Mouse (Mus musculus) retina, embryonic 14.5 days (tissue): ENCODE measurements at regions not wholly inside any gene's neighbourhood (a gene's known extent, or its start where the extent isn't known, plus 50 kb on each side); places are given as distances from the start of the nearest gene placed in this dataset.
A peak's percentile ranks its signal among the peaks of the same experiment; 100 is the strongest.

Source experiments
- DNase-seq: peaks from one replicate; pipeline ENCODE4 v3.0.0-alpha.2; 2015; ENCODE audit warnings: low spot score

DNA sequence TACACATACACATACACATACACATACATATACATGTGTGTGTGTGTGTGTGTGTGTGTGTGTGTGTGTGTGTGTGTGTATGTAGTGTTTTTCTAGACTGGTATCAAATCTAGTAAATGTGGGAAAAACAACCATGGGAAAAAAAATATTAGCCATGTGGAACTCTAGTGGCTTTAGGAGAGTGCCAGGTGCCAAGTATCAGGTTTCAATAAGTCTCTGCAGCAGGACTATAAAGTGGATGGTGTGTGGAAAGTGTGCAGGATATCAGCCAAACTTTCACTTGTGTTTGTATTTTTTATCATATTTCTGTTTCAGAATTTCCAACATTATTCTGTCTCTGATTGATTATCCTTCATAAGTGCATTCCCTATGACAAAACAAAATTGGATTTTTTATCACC, 653.3 kb upstream of the Fam98a start:
- no peak for DNase-seq

DNA sequence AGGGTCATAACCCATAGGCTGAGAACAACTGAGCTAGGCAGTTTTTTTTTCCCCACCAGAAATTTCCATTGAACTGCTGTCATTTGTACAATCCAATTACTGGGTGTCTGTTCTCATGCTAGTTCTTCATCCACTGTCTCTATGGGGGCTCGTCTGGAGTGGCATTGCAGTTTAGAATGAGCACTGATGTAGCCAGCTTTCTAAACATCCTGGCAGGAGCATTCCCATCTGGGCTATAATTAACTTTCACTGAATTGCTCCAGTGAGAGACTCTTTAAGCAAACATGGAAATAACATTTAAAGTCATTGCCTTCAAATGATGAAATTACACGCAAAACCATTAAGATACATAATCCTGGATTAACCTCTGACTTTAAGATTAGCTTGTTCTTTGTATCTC, 633.1 kb upstream of the Fam98a start:
- DNase-seq: peak; percentile 20

DNA sequence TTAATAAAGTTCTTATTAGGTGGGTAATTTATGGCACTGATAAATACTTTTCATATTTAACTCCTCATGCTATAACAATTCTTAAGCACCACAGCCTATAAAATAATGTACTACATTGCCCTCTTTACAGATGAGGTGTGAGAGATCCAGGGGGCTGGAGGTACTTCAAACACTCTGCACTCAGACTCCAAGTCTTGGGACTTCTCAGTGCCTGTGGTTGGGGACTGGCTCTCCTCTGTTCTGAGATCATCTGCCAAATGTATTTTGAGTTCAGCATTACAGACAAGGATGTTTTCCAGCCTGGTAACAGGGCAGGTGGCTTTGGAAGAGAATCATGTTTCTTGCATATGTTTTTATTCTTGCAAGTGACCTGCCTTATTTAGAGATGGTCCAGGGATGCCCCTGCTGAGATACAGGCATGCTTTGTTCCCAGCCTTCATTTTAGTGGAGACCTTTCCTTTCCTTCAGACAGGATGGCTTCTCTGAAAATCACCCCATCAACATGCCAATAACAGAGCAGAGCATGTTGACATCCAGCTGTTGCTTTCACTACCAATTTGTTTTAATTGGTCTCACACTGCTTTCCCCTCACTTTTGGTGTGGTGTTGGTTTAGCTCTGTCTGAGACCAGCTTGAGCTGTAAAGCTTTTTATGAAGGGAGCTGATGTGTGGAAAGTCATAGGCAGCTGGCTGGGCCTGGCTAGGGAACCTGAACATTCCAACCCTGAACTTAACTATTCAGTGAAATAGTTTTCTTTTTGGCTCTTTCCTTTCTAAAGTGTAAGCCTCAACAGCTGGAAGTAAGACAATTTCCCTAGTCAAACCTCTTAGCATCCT, 585.1 kb upstream of the Fam98a start:
- DNase-seq: peak; percentile 35

DNA sequence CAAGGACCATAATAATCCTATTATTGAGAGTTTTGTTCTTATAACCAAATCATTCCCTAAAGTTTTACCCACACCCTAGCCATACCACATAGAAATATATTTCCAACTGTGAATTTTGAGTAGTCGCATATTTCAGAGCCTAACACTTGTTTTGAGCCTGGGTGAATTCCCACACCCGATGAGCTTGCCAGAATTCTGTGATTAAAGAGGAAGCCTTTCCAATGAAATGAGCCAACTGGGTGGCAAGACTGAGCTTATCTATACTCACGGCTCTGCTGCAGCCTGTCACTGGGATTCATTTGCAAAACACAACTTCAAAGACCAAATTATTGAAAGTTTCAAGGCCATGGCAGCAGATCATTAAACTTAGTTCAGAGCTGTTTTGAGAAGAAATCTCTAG, 582.3 kb upstream of the Fam98a start:
- DNase-seq: no peak

DNA sequence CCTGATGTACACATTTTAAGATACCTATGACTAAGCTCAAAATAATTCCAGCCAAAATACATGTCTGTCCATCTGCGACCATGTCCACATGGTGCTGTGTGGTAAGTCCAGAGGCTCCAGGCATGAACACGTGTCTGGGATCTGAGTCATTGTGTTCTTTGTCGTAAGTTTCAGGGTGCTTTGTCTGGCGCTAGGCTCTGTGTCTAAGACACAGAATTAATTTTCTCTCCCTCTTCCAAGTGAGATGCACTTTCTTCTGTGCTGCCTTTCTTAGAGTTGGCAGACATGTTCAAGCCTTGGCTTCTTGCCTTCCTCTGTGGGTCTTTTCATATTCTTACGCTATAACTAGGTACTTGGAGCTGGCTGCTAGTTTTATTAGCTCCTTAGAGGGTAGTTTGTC, 573.5 kb upstream of the Fam98a start:
- DNase-seq: no peak

DNA sequence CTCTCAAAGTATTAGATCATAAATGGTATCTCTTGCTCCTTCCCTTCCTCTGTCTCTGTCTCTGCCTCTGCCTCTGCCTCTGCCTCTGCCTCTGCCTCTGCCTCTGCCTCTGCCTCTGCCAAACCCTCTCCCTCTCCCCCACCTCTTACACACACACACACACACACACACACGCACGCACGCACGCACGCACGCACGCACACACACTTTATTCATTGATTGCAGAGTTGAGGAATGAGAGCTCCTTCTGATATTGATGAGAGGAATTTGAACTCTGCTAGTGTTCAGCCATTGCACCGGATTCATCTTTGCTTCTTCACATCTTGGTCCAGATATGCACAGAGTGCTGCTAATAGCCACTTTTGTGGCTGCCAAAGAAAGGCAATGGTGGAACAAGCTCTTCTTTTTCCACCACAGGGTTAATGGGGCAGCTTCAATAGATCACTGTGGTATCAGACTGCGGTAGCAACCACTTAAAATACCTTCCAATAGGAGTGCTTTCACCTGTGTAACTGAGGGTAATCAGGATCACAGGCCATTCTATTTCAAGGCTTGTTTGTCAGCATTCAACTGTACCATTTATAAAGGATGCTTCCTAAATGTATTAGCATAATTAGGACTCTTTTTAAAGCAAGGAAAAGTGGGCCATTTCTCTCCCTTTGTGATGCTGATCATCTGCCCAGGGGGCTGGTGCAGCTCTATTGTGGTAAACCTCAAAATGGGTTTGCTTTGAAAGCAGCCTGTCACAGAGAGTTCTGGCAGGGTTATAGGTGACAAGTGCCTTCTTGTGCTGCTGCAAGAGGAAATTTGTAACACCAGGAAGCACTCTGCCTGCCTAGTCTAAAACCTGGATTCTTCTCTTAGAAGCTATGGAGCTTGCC, 559.8 kb upstream of the Fam98a start:
- peak; percentile 46 for DNase-seq

DNA sequence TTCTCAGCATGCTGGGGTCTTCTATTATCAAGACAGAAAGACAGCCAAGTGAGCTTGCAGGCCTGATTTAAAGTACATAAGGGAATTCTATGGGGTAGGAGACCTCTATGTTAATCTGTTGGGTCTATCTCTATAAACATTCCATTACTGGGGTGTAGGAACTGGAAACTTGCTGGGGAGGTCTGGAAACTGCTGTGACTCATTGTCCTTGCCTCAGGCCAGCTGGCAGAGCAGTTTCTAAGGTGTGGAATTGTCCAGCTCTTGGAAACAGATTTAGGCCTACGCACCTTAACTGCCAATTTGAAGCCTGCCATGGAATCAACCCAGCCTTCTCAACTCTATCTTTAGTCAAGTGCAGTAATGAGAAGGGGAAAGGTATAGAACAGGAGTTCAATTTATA, 559.1 kb upstream of the Fam98a start:
- no peak for DNase-seq

DNA sequence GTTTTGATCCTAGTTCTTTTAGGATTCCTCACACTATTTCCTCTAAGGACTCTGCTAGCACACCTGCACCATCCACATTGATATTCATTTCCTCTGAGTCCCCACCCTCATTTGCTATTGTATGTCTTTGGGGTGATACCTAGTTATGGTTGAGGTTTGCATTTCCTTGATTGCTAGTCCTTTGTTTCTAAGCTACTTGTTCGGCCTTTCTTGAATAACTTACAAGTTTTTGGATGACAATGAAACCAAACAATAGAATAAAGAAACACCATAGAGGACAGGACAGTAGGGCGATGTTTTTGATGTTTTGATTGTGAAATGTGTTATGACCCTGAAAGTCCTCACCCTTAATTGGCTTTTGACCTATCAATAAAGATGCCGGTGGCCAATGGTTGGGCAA, 531.8 kb upstream of the Fam98a start:
- no peak for DNase-seq

DNA sequence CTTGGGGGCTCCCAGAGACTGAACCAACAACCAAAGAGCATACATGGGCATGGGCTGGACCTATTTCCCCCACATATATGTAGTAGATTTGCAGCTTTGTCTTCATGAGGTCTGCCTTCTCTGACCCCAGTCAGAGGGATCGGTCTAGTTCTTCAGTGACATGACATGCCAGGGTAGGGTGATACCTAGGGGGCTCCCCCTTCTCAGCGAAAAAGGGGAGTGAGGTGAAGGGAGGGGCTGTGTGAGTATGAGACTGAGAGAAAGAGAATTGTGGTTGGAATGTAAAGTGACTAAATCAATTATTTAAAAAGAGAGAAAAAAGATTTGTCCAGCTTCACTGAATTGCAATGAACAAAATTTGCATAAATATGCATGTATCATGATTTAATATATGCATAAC, 530.0 kb upstream of the Fam98a start:
- DNase-seq: no peak

DNA sequence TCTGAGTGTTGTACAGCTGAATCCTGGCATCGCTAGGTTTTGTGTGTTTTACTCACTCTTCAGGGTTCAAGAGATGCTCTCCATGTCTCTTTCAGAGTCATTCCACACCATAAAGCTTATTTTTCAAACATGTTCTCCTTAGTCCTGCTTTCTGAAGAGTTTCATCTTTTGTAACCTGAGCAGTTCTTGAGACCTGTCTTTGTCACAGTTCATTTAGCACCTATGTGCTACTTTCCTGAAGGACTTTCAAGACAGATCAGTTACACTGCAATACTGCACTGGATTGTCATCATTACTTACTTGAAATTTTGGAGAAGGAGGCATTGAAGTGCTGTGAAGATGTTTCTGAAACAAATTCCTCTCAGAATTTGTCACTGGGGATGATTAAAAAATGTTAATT, 494.7 kb upstream of the Fam98a start:
- DNase-seq: no peak

DNA sequence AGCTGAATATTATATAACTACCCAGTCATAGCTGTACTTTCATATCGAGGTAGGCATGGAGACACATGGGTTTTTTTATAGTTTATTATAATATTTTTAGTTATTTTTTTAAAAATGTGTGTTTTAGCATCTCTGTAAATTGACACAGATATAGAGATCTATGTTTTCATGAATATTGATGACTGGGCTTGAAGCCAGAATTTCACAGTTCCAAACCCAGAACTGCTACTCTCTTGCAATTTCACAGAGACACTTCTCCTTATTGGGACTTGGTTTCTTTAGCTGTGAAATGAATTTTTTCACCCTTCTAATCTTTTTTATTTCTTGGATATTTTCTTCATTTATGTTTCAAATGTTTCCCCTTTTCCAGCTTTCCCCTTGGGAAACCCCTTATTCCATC, 481.0 kb upstream of the Fam98a start:
- DNase-seq: no peak

DNA sequence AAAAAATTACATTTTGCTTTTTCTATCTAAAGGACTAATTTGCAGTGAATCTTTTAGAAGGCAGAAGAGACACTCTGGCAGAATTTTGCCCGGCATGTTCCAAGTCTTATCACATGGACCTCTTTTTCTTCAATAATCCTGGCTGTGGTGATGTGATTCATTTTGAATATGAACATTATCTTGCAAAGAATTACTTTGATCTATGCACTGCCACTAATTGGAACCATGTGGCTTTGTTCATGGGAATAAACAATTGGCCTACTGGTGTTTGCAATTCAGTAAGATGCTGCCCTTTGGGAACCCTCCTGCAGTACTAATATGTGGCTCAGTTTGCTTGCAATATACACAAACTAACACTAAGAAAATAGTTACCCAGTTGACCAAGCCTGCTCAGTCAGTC, 456.3 kb upstream of the Fam98a start:
- peak; percentile 28 for DNase-seq

DNA sequence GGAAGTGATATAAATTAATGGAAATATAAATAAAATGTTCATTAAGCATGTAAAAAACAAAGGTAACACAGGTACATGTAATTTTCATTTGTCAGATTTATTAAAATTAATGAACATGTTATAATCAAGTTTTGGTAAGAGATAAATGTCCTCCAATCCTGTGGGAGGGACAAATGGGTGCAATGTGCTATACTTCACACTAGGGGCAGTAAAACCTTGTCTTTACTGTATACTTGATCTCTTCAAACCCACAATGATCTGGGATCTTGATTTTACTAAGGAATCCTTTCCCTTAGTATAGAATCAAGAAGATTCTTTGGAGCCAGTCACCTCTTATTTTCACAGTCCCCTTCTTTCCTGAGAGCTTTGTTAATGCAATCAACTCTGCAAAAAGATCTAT, 451.1 kb upstream of the Fam98a start:
- DNase-seq: peak; percentile 49

DNA sequence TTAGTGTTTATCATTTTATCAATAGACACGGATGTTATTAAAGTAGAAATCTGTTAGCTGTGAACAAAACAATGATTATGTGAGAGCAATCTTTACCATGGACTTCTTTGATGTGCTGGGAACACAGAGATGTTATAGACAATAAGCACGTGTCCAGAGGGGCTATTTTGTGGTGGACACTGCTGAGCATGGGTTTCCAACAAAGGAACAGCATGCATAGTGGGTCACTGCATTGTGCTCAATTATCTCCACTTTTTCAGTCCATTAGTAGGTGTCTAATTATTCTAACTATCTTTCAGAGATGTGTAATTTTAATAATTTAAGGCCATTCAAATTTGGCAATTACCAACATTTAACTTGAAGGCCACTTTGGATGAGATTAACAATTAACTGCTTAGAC, 409.6 kb upstream of the Fam98a start:
- DNase-seq: peak; percentile 66

DNA sequence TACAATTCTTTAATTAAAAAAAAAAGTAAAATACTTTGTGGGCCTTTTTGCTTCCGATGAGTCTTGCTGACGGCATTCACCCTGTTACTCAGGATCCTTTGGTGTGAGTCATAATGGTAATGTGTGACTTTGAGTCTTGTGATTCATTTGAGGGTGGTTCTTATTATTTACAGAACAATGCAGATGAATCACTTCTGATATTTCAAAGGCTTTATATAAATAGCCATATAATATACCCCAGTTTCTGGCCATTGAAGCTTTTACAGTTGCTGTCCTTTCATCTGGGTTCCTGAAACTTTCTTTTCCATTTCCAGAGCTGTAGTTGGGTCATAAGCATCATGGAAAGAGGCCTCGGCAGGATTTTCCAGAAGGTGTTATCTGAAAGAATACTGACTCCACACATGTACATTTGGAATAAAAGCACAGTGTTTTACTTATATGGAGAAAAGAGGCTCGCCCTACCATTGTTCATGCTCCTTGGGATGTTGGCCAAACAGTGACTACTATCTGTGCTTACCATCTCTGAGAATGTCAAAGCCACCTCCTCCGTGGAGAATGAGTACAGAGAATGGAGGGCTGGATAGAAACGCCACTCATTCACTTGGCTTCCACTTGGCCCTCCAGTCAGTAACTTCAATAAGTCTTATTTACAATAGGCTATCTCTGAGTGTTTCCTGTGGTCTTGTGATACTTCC, 385.1 kb upstream of the Fam98a start:
- DNase-seq: no peak

DNA sequence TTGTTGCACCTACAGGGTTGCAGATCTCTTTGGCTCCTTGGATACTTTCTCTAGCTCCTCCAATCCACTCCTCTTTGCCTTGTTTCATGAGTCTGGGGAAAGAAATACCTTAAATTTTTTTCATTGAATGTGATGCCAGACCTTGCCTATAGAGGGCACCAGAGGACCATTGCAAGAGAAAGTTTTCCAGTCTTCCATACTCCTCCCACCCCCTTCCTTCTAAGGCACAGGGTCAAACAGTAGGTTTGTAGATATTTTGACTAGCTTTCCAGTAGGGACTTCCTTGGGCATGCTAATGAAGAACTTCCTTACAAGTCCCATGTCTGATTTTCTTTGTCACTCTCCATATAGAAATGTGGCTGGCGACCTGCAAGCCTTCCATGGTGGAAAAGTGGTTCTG, 379.3 kb upstream of the Fam98a start:
- peak; percentile 75 for DNase-seq

DNA sequence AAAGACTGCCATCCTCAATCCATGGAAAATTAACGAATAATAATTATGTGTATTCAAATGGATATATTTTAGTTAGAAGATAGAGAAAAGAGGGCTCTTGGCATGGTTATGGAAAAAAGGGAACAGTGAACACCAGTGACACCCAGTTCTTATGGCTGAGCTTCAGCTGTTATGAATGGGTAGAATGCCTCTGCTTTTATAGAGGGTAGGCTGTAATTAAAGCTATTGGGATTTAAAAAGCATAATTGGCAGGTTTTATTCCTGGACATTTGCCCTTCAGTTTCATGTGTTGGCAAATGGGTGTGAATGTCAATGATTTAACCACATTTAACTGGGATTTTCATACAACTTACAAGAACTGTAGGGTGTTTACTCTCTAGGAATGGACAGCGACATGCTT, 368.5 kb upstream of the Fam98a start:
- DNase-seq: no peak

DNA sequence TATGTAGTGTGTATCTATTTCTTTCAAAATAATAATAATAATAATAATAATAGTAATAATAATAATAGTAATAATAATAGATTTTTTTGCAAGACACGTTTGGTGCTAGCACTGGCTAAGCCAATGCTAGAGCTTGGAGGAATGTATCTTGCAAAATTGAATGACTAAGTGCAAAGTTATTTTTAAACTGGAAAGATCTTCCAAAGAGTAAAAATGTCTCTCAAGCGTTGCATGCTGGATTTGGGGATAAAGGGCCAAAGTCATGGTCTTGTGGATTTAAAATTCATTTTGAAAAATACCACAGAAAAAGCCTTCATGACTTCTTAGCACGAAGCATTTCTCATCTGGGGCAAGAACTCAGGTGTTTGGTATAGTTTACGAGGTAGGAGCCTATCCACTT, 365.3 kb upstream of the Fam98a start:
- no peak for DNase-seq

DNA sequence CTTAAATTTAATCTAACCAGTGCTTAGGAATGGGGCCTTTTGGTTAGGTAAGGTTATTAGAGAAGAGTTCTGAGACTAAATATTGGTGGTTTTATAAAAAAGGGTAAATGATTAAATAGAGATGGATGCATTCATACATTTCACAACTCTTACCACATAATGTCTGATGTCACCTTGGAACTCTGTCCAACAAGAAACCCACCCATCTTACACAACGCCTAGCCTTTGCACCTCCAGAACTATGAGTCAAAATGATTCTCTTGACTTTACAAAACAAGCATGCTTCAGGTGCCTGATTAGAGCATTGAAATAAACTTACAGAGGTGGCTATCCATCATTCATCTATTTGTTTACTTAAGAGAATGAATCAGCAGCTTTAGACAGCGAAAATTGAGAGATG, 364.8 kb upstream of the Fam98a start:
- DNase-seq: no peak

DNA sequence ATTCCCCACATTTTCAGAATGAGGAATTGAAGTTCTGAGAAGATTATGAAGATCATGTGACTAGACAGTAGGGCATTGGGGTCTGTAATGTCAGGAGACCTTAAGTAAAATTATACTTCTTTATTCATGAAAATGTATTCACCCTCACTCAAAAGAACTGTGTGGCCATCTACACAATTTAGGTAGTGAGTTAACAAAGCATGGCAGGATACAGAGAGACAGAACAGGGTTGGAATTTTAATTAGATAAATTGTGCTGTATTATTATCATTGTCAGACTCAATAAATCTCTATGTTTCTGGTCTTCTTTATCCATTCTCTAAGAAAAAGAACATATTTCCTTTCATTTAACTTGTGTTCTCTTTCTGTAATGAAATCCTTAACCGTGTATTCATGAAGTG, 363.5 kb upstream of the Fam98a start:
- peak; percentile 79 for DNase-seq

DNA sequence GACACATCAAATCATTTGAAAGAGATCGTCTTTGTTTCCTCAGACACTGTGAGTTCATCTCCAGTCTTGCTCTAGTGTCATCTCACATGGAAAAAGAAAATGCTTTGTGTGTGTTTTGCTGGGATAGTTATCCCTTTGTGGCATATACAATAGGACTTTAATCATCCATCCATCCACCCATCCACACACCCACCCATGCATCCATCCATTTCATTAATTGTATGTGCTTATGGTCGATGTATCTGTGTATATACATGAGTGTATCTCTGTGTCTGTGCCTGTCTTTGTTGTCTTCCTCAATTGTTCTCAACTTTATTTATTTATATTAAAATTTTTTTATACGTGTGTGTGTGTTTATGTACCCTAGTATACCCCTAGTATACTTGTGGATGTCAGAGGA, 355.3 kb upstream of the Fam98a start:
- no peak for DNase-seq

DNA sequence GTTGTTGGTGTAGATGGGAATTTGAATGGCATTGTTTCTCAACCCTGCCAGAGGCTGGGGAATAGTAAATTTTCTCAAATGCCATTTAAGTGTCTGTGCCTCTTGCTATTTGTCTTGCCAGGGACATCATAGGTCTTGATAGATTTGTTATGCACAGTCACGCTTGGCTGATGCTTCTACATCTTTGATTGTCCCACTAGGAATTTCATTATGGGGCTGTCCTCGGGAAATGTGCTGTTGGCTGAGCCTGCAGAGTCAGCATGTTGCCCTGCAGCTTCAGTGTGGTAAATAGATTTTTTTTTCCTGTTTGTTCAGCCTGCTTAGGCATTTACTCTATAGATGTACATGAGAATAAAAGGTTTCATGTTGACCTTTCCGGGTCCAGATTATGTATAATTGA, 354.9 kb upstream of the Fam98a start:
- no peak for DNase-seq

DNA sequence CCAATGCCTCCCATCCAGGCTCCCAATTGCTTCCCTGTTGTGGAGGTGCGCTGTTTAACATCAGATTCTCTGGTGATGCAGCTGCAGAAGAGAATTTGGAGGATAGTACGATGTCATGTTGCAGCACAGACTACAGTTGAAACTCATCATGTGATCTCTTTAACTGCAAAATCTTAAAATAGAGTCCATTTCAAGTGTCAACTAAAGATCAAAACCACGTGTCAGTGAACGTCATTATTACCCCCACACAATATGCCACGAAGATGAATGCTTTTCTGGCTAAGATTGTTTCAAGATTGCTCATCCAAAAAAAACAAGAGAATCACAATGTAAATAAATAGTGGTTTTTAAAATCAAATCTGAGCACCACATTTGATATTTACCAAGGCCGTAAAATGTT, 343.7 kb upstream of the Fam98a start:
- no peak for DNase-seq
